ENCODE assay signal across 20 mouse cellular contexts in the genomic region with DNA sequence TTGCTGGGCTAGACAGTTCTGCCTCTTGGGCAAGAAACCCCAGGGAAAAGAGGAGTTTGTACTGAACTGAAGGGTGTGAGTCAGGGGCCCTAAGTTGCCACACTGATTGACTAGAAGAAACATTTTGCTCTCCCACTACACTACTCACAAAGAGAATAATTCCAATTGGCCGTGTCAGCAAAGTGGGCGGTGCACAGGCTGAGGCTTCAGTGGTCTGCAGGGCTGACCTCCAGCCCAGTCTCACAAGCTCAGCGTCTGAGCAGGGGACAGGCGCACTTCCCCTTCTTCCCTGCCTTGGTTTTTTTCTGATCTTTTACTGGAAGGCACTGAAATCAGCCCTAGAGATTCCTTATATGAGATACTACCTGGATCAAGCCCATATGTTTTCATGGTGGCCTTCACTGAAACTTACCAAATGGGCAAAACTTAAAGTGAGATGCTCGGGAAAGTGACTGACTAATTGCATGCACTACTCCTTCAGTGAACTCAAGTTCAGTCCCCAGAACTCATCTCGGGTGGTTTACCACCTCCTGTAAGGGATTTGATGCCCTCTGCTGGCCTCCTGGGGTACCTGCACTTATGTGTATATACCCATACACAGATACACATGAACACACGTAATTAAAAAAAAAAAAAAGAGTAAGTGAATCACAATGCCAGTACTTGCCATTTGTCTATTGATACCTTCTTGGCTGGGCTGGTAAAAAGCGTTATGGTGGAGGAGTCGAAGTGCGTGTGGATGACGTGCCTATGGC. TPM values are rescaled to one million over a fixed set of nuclear protein-coding genes. Genes with fewer than 3 reads are reported as not detected.
A peak's percentile ranks its signal among the peaks of the same experiment; 100 is the strongest.
DNase-seq lines count a peak whose midpoint lies in the region; ATAC-seq and TF ChIP-seq lines count a peak whose summit lies in the region.
"Had no signal": no experiment of that assay in that cellular context is flagged by ENCODE, and none has a peak within 500 bp of the region (broad histone marks: within the 10 kb centered on the region; RNA-seq: fewer than 3 reads in every experiment).

No protein-coding gene starts in this region.

- H3K27ac ChIP-seq in intestine, postnatal 0 days (ENCODE audit: low read depth, low read length), result no peak overlapping the region
- H3K27ac ChIP-seq in intestine, embryonic 16.5 days (ENCODE audit: low read length), result no peak overlapping the region
- 0 out of 2 replicates have a peak overlapping the region, but pooled peaks have one; percentile 3 for H3K27ac ChIP-seq in lung, postnatal 0 days (ENCODE audit: low read length)
- H3K27ac ChIP-seq in hindbrain, postnatal 0 days, result no peak overlapping the region
- no peak overlapping the region for H3K27ac ChIP-seq in forebrain, embryonic 10.5 days
- H3K27ac ChIP-seq: embryonic facial prominence, embryonic 12.5 days; midbrain, embryonic 15.5 days; stomach, embryonic 15.5 days had no signal

- H3K4me1 ChIP-seq in intestine, postnatal 0 days (replicated peaks; ENCODE audit: control insufficient read depth, insufficient read depth, low read length), result no peaks in the 10 kb centered on the region
- peaks cover 10% of the 10 kb centered on the region for H3K4me1 ChIP-seq in intestine, embryonic 16.5 days (ENCODE audit: control insufficient read depth, insufficient read depth, low read length)
- H3K4me1 ChIP-seq in lung, postnatal 0 days (ENCODE audit: insufficient read depth, low read depth, low read length), result peaks cover 14% of the 10 kb centered on the region
- H3K4me1 ChIP-seq in hindbrain, postnatal 0 days (ENCODE audit: insufficient read depth, low read length), result no peaks in the 10 kb centered on the region
- peaks cover 20% of the 10 kb centered on the region for H3K4me1 ChIP-seq in forebrain, embryonic 10.5 days
- H3K4me1 ChIP-seq: midbrain, embryonic 15.5 days had no signal

- H3K4me2 ChIP-seq in intestine, postnatal 0 days (replicated peaks; ENCODE audit: low read depth), result no peak overlapping the region
- H3K4me2 ChIP-seq in intestine, embryonic 16.5 days (ENCODE audit: low read depth, low read length), result no peak overlapping the region
- no peak overlapping the region for H3K4me2 ChIP-seq in lung, postnatal 0 days (replicated peaks; ENCODE audit: low read depth, low read length)
- no peak overlapping the region for H3K4me2 ChIP-seq in hindbrain, postnatal 0 days (ENCODE audit: low read depth, low read length)
- H3K4me2 ChIP-seq: embryonic facial prominence, embryonic 12.5 days; midbrain, embryonic 15.5 days; stomach, embryonic 15.5 days had no signal

- H3K9ac ChIP-seq in intestine, postnatal 0 days (ENCODE audit: low read depth, low read length), result no peak overlapping the region
- H3K9ac ChIP-seq in intestine, embryonic 16.5 days (ENCODE audit: low read depth, low read length), result no peak overlapping the region
- no peak overlapping the region for H3K9ac ChIP-seq in lung, postnatal 0 days (replicated peaks; ENCODE audit: low read depth)
- H3K9ac ChIP-seq in hindbrain, postnatal 0 days (replicated peaks; ENCODE audit: low read length), result no peak overlapping the region
- H3K9ac ChIP-seq: embryonic facial prominence, embryonic 12.5 days; forebrain, postnatal 0 days; midbrain, embryonic 15.5 days; stomach, embryonic 15.5 days had no signal

- CTCF ChIA-PET in Patski (lab: Charles Lee), result interaction anchor here (1.1 kb wide), 1 partner anchor 28 kb away, joined by 3 read pairs; no protein-coding TSS in a partner anchor

- H3K36me3 ChIP-seq in intestine, postnatal 0 days (ENCODE audit: control insufficient read depth, insufficient read depth), result peaks cover 22% of the 10 kb centered on the region
- peaks cover 11% of the 10 kb centered on the region for H3K36me3 ChIP-seq in intestine, embryonic 16.5 days (ENCODE audit: control insufficient read depth, insufficient read depth, low read length)
- H3K36me3 ChIP-seq in lung, postnatal 0 days (ENCODE audit: insufficient read depth, low read length), result peaks cover 14% of the 10 kb centered on the region; the same call in 1 of the 2 replicates
- H3K36me3 ChIP-seq in hindbrain, postnatal 0 days (ENCODE audit: insufficient read depth, low read length), result no peaks in the 10 kb centered on the region
- 0 out of 2 replicates have a peak, but pooled peaks cover 7% of the 10 kb centered on the region for H3K36me3 ChIP-seq in forebrain, embryonic 10.5 days (replicated peaks)
- H3K36me3 ChIP-seq: G1E; midbrain, embryonic 15.5 days had no signal

- POLR2A ChIA-PET in Patski (lab: Charles Lee), result no interaction called here

- no peak for DNase-seq in lung, postnatal 0 days (ENCODE audit: low spot score)
- no peak for DNase-seq in lung, postnatal 10 days
- DNase-seq in Patski (ENCODE audit: low read depth, low spot score), result no peak
- no peak for DNase-seq in hindbrain, postnatal 0 days (ENCODE audit: low spot score)
- no peak for DNase-seq in forebrain, embryonic 10.5 days (ENCODE audit: extremely low spot score, low spot score)
- DNase-seq: adrenal gland, postnatal 10 days; cerebellum, adult 11-12 months; forebrain, postnatal 0 days; gastrocnemius, postnatal 10 days; heart, postnatal 36 days; kidney, adult 8-10 months; spleen, adult 18-20 months had no signal

- 96% methylated on average over 11 of the region's 11 CpGs for WGBS in intestine, postnatal 0 days
- WGBS in intestine, embryonic 16.5 days, result 97% methylated on average over 11 of the region's 11 CpGs
- WGBS in lung, postnatal 0 days, result 90% methylated on average over 11 of the region's 11 CpGs
- WGBS in hindbrain, postnatal 0 days, result 94% methylated on average over 11 of the region's 11 CpGs
- 92% methylated on average over 11 of the region's 11 CpGs for WGBS in forebrain, embryonic 10.5 days

- no peaks in the 10 kb centered on the region for H3K9me3 ChIP-seq in intestine, postnatal 0 days (ENCODE audit: control insufficient read depth)
- H3K9me3 ChIP-seq in intestine, embryonic 16.5 days (ENCODE audit: control insufficient read depth, low read length), result peaks cover 6% of the 10 kb centered on the region; the same call in 1 of the 2 replicates
- H3K9me3 ChIP-seq in lung, postnatal 0 days (ENCODE audit: low read length), result no peaks in the 10 kb centered on the region
- no peaks in the 10 kb centered on the region for H3K9me3 ChIP-seq in hindbrain, postnatal 0 days (ENCODE audit: low read length)
- H3K9me3 ChIP-seq in forebrain, embryonic 10.5 days, result peaks cover 6% of the 10 kb centered on the region; the same call in 1 of the 2 replicates
- H3K9me3 ChIP-seq: midbrain, embryonic 15.5 days; stomach, embryonic 15.5 days had no signal

- TF ChIP-seq EP300 in lung, postnatal 0 days (IDR thresholded peaks at IDR 0.05), result no peak

- no peak overlapping the region for H3K4me3 ChIP-seq in intestine, postnatal 0 days (ENCODE audit: low read depth, low read length)
- no peak overlapping the region for H3K4me3 ChIP-seq in intestine, embryonic 16.5 days (ENCODE audit: low read length)
- no peak overlapping the region for H3K4me3 ChIP-seq in lung, postnatal 0 days (ENCODE audit: low read depth, low read length)
- H3K4me3 ChIP-seq in hindbrain, postnatal 0 days (ENCODE audit: low read length), result no peak overlapping the region
- no peak overlapping the region for H3K4me3 ChIP-seq in forebrain, embryonic 10.5 days
- H3K4me3 ChIP-seq: embryonic facial prominence, embryonic 12.5 days; midbrain, embryonic 15.5 days; stomach, embryonic 15.5 days had no signal

- H3K27me3 ChIP-seq in intestine, postnatal 0 days (replicated peaks; ENCODE audit: control insufficient read depth, insufficient read depth, low read length), result no peaks in the 10 kb centered on the region
- no peaks in the 10 kb centered on the region for H3K27me3 ChIP-seq in intestine, embryonic 16.5 days (replicated peaks; ENCODE audit: control insufficient read depth, insufficient read depth, low read length)
- H3K27me3 ChIP-seq in lung, postnatal 0 days (replicated peaks; ENCODE audit: insufficient read depth, low read length), result no peaks in the 10 kb centered on the region
- no peaks in the 10 kb centered on the region for H3K27me3 ChIP-seq in Patski
- no peaks in the 10 kb centered on the region for H3K27me3 ChIP-seq in hindbrain, postnatal 0 days (ENCODE audit: insufficient read depth, low read length)
- no peaks in the 10 kb centered on the region for H3K27me3 ChIP-seq in forebrain, embryonic 10.5 days (ENCODE audit: poor library complexity, severe bottlenecking)
- H3K27me3 ChIP-seq: embryonic facial prominence, embryonic 12.5 days; midbrain, embryonic 15.5 days; stomach, embryonic 15.5 days had no signal

- peak; percentile 42 for TF ChIP-seq CTCF in intestine, postnatal 0 days (IDR thresholded peaks at IDR 0.05; ENCODE audit: low read depth)
- TF ChIP-seq CTCF in lung, postnatal 0 days (IDR thresholded peaks at IDR 0.05), result peak; percentile 37
- peak; percentile 29 for TF ChIP-seq CTCF in Patski (IDR thresholded peaks at IDR 0.05)
- no peak for TF ChIP-seq CTCF in hindbrain, postnatal 0 days (IDR thresholded peaks at IDR 0.05; ENCODE audit: low read depth)

- no peak for ATAC-seq in intestine, postnatal 0 days
- ATAC-seq in intestine, embryonic 16.5 days, result no peak
- no peak for ATAC-seq in lung, postnatal 0 days
- no peak for ATAC-seq in Patski
- peak; percentile 83 for ATAC-seq in megakaryocyte progenitor cell, adult 5-6 weeks (replicated peaks; ENCODE audit: poor library complexity)
- ATAC-seq in hindbrain, postnatal 0 days, result no peak
- ATAC-seq: forebrain, postnatal 0 days; hindbrain, embryonic 16.5 days; midbrain, embryonic 15.5 days had no signal

- in situ Hi-C loops in Patski (cut with MboI; ENCODE audit: low pct_unique_long_range_greater_than_20kb), result loop anchor here (10.0 kb wide), 1 partner anchor 162 kb away; no protein-coding TSS in a partner anchor

RNA-seq across cellular contexts. Expression of gene Naa20, which starts 35.0 kb away (rescaled TPM):
- polyA plus RNA-seq in intestine, postnatal 0 days (2015; fragmentation: Nextera tagmentation; extraction: Ambion mirVana), result 100 and 106 TPM in 2 replicates
- 137 TPM in 2 replicates for polyA plus RNA-seq in intestine, embryonic 16.5 days (2015; fragmentation: Nextera tagmentation; extraction: Ambion mirVana)
- 108 and 118 TPM in 2 replicates for polyA plus RNA-seq in lung, postnatal 0 days (2015; fragmentation: Nextera tagmentation; extraction: Ambion mirVana)
- 85.8 TPM for polyA plus RNA-seq in Patski (2021)
- total RNA-seq in megakaryocyte progenitor cell, adult 5-6 weeks (2015), result 88.0 and 96.1 TPM in 2 replicates
- total RNA-seq in megakaryocyte progenitor cell, adult 5-6 weeks (2017), result 65.8 and 67.3 TPM in 2 replicates
- 104 and 105 TPM in 2 replicates for total RNA-seq in hindbrain, postnatal 0 days (2014; rRNA removed)
- 166 and 168 TPM in 2 replicates for polyA plus RNA-seq in hindbrain, postnatal 0 days (2015; fragmentation: Nextera tagmentation; extraction: Ambion mirVana)
- polyA plus RNA-seq in forebrain, embryonic 10.5 days (2016; fragmentation: Nextera tagmentation; extraction: Ambion mirVana), result 155 and 167 TPM in 2 replicates
